Mouse (Mus musculus): ENCODE data around the gene Gm10282.

- TF ChIP-seq GATA1 (IDR thresholded peaks at IDR 0.05; ENCODE audit: borderline replicate concordance, low read length) (no peak), FLI1 (IDR thresholded peaks at IDR 0.05; ENCODE audit: low read length) (no peak)
These were observed 42.5 kb upstream of the Gm10282 start for GRCm38 (mm10) chr8:72347553-72347952.
